Mouse (Mus musculus) heart, postnatal 0 days (tissue): ENCODE results near the gene Hdac5. TPM values are rescaled to one million over a fixed set of nuclear protein-coding genes. Genes with fewer than 3 reads are reported as not detected.

Experiments
- ATAC-seq: fragments of 200-750 bp; cut with Nextera tagmentation; 2 replicates; pipeline ENCODE4 v1.8.0; 2017; ENCODE audit warnings: low read depth, moderate number of reproducible peaks, moderate library complexity; ENCODE audit not compliant: insufficient read depth
- DNase-seq: peaks from one replicate; pipeline ENCODE4 v3.0.0-alpha.2; 2016; ENCODE audit warnings: low spot score
- H3K27ac ChIP-seq: fragments of 300-500 bp; sonication (generic); 2 replicates; pipeline ENCODE4 v1.5.1; 2014; ENCODE audit warnings: low read depth, mild to moderate bottlenecking
- H3K27me3 ChIP-seq: fragments of 300-500 bp; sonication (generic); 2 replicates; pipeline ENCODE4 v1.6.1; 2014; ENCODE audit warnings: low read length, mixed read lengths; ENCODE audit not compliant: control insufficient read depth, insufficient read depth
- H3K36me3 ChIP-seq: fragments of 300-500 bp; sonication (generic); replicated peaks from 2 replicates; pipeline ENCODE4 v1.6.1; 2014; ENCODE audit warnings: low read length, mixed read lengths; ENCODE audit not compliant: control insufficient read depth, insufficient read depth
- H3K4me1 ChIP-seq: fragments of 300-500 bp; sonication (generic); 2 replicates; pipeline ENCODE4 v1.6.1; 2014; ENCODE audit warnings: antibody characterized with exemption; ENCODE audit not compliant: control insufficient read depth, insufficient read depth
- H3K4me2 ChIP-seq: fragments of 300-500 bp; sonication (generic); 2 replicates; pipeline ENCODE4 v1.6.1; 2014; ENCODE audit warnings: low read depth, mild to moderate bottlenecking, low read length, moderate library complexity
- H3K4me3 ChIP-seq: fragments of 300-500 bp; sonication (generic); 2 replicates; pipeline ENCODE4 v1.5.1; 2014; ENCODE audit warnings: low read depth, low read length
- H3K9ac ChIP-seq: fragments of 300-500 bp; sonication (generic); replicated peaks from 2 replicates; pipeline ENCODE4 v1.6.1; 2014; ENCODE audit warnings: low read depth, low read length, mixed read lengths
- H3K9me3 ChIP-seq: fragments of 300-500 bp; sonication (generic); replicated peaks from 2 replicates; pipeline ENCODE4 v1.6.1; 2016; ENCODE audit warnings: low read length; ENCODE audit not compliant: control insufficient read depth
- CTCF ChIP-seq: IDR thresholded peaks from 2 replicates; pipeline ENCODE4 v1.5.1; 2016; ENCODE audit warnings: antibody characterized with exemption, control low read depth, low read depth
- EP300 ChIP-seq: IDR thresholded peaks from 2 replicates; pipeline ENCODE4 v1.6.1; 2016; ENCODE audit warnings: antibody characterized with exemption, low read depth
- WGBS: fragments of 180-500 bp; shearing (Covaris S2); extraction: QIAGEN DNeasy Blood & Tissue Kit; methylation state at CpG from one replicate; pipeline ENCODE4 v1.1.7; 2014; 5-methylcytosine and 5-hydroxymethylcytosine counted together
- polyA plus RNA-seq: library from polyadenylated mRNA; unstranded; fragments of >200 nt; fragmentation: Nextera tagmentation; extraction: Ambion mirVana; gene quantifications from 2 replicates; pipeline ENCODE4 v1.2.1, GENCODE M21; 2015
- total RNA-seq: library from RNA; depleted of rRNA; stranded (reverse); fragments of >200 nt; gene quantifications from 2 replicates; pipeline ENCODE4 v1.2.3, GENCODE M21; 2014; ENCODE audit warnings: low replicate concordance

Hdac5 gene
- total and polyA plus RNA-seq, 2 experiments from 2014 or later: 51.4 to 287 TPM

DNA sequence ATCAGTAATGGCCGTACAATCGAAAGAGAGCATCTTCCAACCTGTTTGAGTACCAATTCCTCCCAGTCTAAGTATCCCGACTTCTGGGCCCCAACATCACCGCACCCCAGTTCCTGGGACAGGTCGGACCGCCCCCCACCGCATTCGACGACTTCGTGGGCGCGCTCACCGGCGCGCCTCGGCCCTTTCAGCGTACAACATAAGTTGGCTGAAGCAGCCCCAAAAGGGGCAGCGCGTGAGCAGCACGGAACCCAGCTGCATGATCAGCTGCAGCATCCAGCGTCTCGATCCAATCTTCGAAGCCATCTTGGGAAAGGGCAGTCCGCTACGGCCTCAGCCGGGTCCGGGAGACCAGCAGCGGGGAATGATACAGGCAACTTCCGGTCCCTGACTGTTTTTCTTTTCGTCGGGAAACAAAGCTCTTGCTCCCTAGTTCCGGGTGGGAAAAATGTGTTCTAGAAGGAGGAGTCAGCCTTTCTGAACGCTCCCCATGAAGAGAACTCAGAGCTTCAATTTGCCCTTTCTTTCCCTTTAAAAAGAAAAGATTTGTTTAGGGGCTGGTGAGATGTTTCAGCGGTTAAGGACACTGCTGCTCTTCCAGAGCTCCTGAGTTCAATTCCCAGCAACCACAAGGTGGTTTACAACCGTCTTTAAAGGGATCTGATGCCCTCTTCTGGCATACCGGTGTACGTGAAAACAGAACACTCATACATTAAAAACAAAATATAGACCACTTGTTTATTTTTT is 73.8 kb downstream of the Hdac5 start, which contains the start of gene Tmem101:
Tmem101 (minus strand) TSS at position 366 of the 747 bp plus-strand sequence.
- ATAC-seq (peak; percentile 90), DNase-seq (peak; percentile 84)
- 0 out of 2 replicates have a peak within 1 kb of the TSS, but pooled peaks have one; percentile 43 for H3K27ac ChIP-seq
- under 1% methylated on average over 37 of the region's 37 CpGs for WGBS
- peaks cover 6% of the 10 kb centered on the region for H3K4me1 ChIP-seq
- no peaks in the 10 kb centered on the region for H3K9me3 ChIP-seq
- H3K4me3 ChIP-seq: peak within 1 kb of the TSS; percentile 79
- peaks cover 18% of the 10 kb centered on the region for H3K36me3 ChIP-seq
- H3K27me3 ChIP-seq: no peaks in the 10 kb centered on the region
- TF ChIP-seq CTCF (peak; percentile 26), EP300 (no peak)
- peak within 1 kb of the TSS; percentile 68 for H3K9ac ChIP-seq
- H3K4me2 ChIP-seq: peak within 1 kb of the TSS; percentile 95

DNA sequence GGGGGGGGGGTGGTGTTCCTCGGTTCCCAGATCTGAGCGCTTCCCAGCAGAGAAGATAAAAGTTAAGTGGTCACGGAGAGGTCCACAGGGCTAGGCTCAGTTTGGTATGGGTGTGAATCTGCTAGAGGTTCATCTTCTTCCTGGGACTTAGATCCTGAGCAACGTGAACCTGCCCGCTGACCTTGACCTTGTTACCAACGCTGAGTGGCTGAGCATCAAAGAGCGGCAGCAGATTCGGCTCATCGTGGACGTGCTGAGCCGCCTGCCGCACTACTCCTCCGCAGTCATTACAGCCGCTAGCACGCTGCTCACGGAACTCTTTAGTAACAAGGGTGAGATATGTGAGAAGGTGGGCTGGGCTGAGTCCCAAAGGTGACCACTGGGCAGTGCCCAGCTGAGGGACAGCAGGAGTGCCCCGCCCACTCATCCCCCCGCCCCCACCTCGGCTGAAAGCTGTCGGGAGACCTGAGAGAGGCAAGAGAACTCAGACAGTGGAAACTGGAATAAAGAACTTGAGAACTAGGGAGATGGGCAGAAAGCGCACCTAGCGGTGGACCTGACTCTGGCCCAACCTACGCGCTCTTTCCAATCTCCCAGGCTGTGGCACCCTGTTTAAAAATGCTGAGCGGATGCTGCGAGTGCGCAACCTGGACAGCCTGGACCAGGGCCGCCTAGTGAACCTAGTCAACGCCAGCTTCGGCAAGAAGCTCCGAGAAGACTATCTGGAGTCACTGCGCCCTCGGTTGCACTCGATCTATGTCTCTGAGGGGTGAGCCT is 82.6 kb downstream of the Hdac5 start:
- Histone ChIP-seq H3K9me3 (no peaks in the 10 kb centered on the region), H3K27me3 (peaks cover 58% of the 10 kb centered on the region), H3K4me1 (peaks cover 11% of the 10 kb centered on the region), H3K36me3 (peaks cover 1% of the 10 kb centered on the region; the same call in 1 of the 2 replicates), H3K9ac (no peak overlapping the region), H3K4me3 (no peak overlapping the region), H3K4me2 (peak overlapping the region; percentile 25; the same call in 1 of the 2 replicates), H3K27ac (no peak overlapping the region)
- ATAC-seq: no peak
- TF ChIP-seq EP300 (no peak), CTCF (no peak)
- DNase-seq: no peak
- 9% methylated on average over 34 of the region's 34 CpGs for WGBS

DNA sequence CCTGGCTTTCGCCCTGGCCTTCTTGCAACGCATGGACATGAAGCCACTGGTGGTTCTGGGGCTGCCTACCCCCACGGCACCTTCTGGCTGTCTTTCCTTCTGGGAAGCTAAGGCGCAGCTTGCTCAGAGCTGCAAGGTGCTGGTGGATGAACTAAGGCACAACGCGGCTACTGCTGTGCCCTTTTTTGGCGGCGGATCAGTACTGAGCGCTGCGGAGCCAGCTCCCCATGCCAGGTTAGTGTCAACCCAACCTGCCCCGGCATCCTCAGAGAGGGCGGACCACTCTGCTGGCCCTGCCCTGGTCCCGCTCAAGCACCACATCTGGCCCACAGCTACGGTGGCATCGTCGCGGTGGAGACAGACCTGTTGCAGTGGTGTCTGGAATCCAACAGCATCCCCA is 83.4 kb downstream of the Hdac5 start:
- TF ChIP-seq EP300 (no peak), CTCF (no peak)
- ATAC-seq (no peak), DNase-seq (no peak)
- Histone ChIP-seq H3K9ac (no peak overlapping the region), H3K27me3 (peaks cover 58% of the 10 kb centered on the region), H3K4me3 (peak overlapping the region; percentile 38), H3K36me3 (no peaks in the 10 kb centered on the region), H3K4me2 (peak overlapping the region; percentile 59; the same call in 1 of the 2 replicates), H3K4me1 (peaks cover 11% of the 10 kb centered on the region), H3K27ac (no peak overlapping the region), H3K9me3 (no peaks in the 10 kb centered on the region)
- 10% methylated on average over 17 of the region's 17 CpGs for WGBS

DNA sequence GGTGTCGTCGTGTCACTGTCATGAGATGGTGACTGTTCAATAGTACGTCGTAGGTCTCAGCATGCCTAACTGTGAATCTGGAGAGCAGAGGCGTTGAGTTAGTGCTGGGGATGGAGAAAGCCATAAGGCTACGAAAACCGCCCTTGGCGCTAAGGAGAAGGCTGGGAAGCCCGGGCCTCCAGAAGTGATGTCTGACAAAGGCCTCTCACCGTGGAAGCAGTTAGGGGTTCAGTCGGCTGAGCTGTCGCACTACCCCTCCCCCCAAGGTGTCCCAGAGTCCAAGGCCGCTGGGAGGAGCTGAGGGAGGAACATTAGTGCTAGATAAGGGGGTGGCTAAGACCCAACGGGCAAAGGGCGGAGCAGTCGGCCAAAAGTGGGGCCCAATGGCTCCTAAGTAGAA is 84.0 kb downstream of the Hdac5 start:
- ATAC-seq: no peak
- no peak for DNase-seq
- peak overlapping the region; percentile 59 for H3K4me2 ChIP-seq
- H3K27ac ChIP-seq: no peak overlapping the region
- H3K36me3 ChIP-seq: no peaks in the 10 kb centered on the region
- H3K4me1 ChIP-seq: peaks cover 11% of the 10 kb centered on the region
- no peak overlapping the region for H3K9ac ChIP-seq
- H3K4me3 ChIP-seq: peak overlapping the region; percentile 38
- no peak for TF ChIP-seq EP300
- no peak for TF ChIP-seq CTCF
- 7% methylated on average over 16 of the region's 16 CpGs for WGBS
- H3K9me3 ChIP-seq: no peaks in the 10 kb centered on the region
- H3K27me3 ChIP-seq: peaks cover 58% of the 10 kb centered on the region

DNA sequence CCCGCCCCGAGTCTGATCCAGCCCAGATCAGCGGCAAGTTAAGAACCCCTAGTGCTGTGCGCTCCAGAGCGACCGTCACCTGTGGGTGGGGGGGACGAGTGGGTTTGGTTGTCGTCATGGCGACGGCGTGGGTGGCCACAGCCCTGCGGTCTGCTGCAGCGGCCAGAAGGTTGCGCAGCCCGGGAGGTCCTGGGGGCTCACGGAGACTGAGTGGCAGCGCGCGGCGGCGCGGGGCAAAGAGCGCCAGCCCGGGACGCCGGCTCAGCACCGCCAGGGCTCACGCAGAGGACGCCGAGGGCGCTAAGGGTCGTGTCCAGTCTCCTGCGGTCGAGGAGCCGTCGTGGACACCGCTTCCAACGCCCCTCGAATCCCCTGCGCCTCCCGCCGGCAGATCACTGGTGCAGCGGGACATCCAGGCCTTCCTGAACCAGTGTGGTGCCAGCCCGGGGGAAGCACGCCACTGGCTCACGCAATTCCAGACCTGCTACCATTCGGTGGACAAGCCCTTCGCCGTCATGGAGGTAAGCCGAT is 84.4 kb downstream of the Hdac5 start, which contains the start of gene Nags:
Nags (plus strand) TSS at position 43 of the 531 bp plus-strand sequence.
- H3K27me3 ChIP-seq: peaks cover 58% of the 10 kb centered on the region
- ATAC-seq (no peak; the same call in 1 of the 2 replicates), DNase-seq (no peak)
- peaks cover 11% of the 10 kb centered on the region for H3K4me1 ChIP-seq
- no peak within 1 kb of the TSS for H3K27ac ChIP-seq
- no peak within 1 kb of the TSS for H3K9ac ChIP-seq
- WGBS: 3% methylated on average over 50 of the region's 50 CpGs
- peak within 1 kb of the TSS; percentile 38 for H3K4me3 ChIP-seq
- no peaks in the 10 kb centered on the region for H3K36me3 ChIP-seq
- no peaks in the 10 kb centered on the region for H3K9me3 ChIP-seq
- peak within 1 kb of the TSS; percentile 59 for H3K4me2 ChIP-seq
- no peak for TF ChIP-seq EP300
- TF ChIP-seq CTCF: no peak
